Mouse (Mus musculus): ENCODE results near the gene Nfkbid. TPM values are rescaled to one million over a fixed set of nuclear protein-coding genes. Genes with fewer than 3 reads are reported as not detected.
A peak's percentile ranks its signal among the peaks of the same experiment; 100 is the strongest.

The Nfkbid gene
- polyA plus RNA-seq, 1 experiment from 2014 or later, result 2.6 TPM

GRCm38 (mm10) chr7:30402343-30402742, 19.2 kb upstream of the Nfkbid start:
- Histone ChIP-seq H3K36me3 (ENCODE audit: control insufficient read depth, insufficient read depth, low read length) (no peaks in the 10 kb centered on the region), H3K4me3 (ENCODE audit: low read length) (no peak overlapping the region), H3K27ac (ENCODE audit: low read length) (no peak overlapping the region), H3K27me3 (replicated peaks; ENCODE audit: control insufficient read depth, insufficient read depth, low read length) (no peaks in the 10 kb centered on the region), H3K4me1 (ENCODE audit: control insufficient read depth, insufficient read depth, low read length) (0 out of 2 replicates have a peak, but pooled peaks cover 2% of the 10 kb centered on the region), H3K9ac (ENCODE audit: low read depth, low read length) (no peak overlapping the region), H3K4me2 (ENCODE audit: low read depth, low read length) (no peak overlapping the region), H3K9me3 (ENCODE audit: control insufficient read depth, low read length) (no peaks in the 10 kb centered on the region)
- ATAC-seq, result no peak
- 72% methylated on average over 4 of the region's 4 CpGs for whole genome bisulfite sequencing

- H3K9me3 ChIP-seq (ENCODE audit: control insufficient read depth, low read length), result no peaks in the 10 kb centered on the region
- no peaks in the 10 kb centered on the region for H3K36me3 ChIP-seq (ENCODE audit: control insufficient read depth, insufficient read depth, low read length)
- no peak overlapping the region for H3K27ac ChIP-seq (ENCODE audit: low read length)
- no peak overlapping the region for H3K4me2 ChIP-seq (ENCODE audit: low read depth, low read length)
- H3K9ac ChIP-seq (ENCODE audit: low read depth, low read length), result no peak overlapping the region
- H3K4me1 ChIP-seq (ENCODE audit: control insufficient read depth, insufficient read depth, low read length), result no peaks in the 10 kb centered on the region
- no peak overlapping the region for H3K4me3 ChIP-seq (ENCODE audit: low read length)
- H3K27me3 ChIP-seq (replicated peaks; ENCODE audit: control insufficient read depth, insufficient read depth, low read length), result no peaks in the 10 kb centered on the region
- WGBS, result 81% methylated on average over 3 of the region's 3 CpGs
- ATAC-seq, result no peak
Measured at GRCm38 (mm10) chr7:30408639-30409038, 12.9 kb upstream of the Nfkbid start.

- Histone ChIP-seq H3K27me3 (replicated peaks; ENCODE audit: control insufficient read depth, insufficient read depth, low read length) (no peaks in the 10 kb centered on the region), H3K4me2 (ENCODE audit: low read depth, low read length) (no peak overlapping the region), H3K9ac (ENCODE audit: low read depth, low read length) (no peak overlapping the region), H3K36me3 (ENCODE audit: control insufficient read depth, insufficient read depth, low read length) (no peaks in the 10 kb centered on the region), H3K4me3 (ENCODE audit: low read length) (no peak overlapping the region), H3K9me3 (ENCODE audit: control insufficient read depth, low read length) (no peaks in the 10 kb centered on the region), H3K27ac (ENCODE audit: low read length) (no peak overlapping the region), H3K4me1 (ENCODE audit: control insufficient read depth, insufficient read depth, low read length) (no peaks in the 10 kb centered on the region)
- 48% methylated on average over 2 of the region's 2 CpGs for WGBS
- ATAC-seq, result no peak
Measured at GRCm38 (mm10) chr7:30409789-30410188, 11.7 kb upstream of the Nfkbid start.

- no peaks in the 10 kb centered on the region for H3K9me3 ChIP-seq (ENCODE audit: control insufficient read depth, low read length)
- no peak overlapping the region for H3K4me3 ChIP-seq (ENCODE audit: low read length)
- no peaks in the 10 kb centered on the region for H3K27me3 ChIP-seq (replicated peaks; ENCODE audit: control insufficient read depth, insufficient read depth, low read length)
- 82% methylated on average over 3 of the region's 3 CpGs for WGBS
- no peaks in the 10 kb centered on the region for H3K4me1 ChIP-seq (ENCODE audit: control insufficient read depth, insufficient read depth, low read length)
- no peaks in the 10 kb centered on the region for H3K36me3 ChIP-seq (ENCODE audit: control insufficient read depth, insufficient read depth, low read length)
- no peak overlapping the region for H3K9ac ChIP-seq (ENCODE audit: low read depth, low read length)
- ATAC-seq, result no peak
- H3K4me2 ChIP-seq (ENCODE audit: low read depth, low read length), result no peak overlapping the region
- no peak overlapping the region for H3K27ac ChIP-seq (ENCODE audit: low read length)
Measured at GRCm38 (mm10) chr7:30411023-30411422, 10.5 kb upstream of the Nfkbid start.

GRCm38 (mm10) chr7:30412735-30413147, 8.8 kb upstream of the Nfkbid start:
- Histone ChIP-seq H3K9me3 (ENCODE audit: control insufficient read depth, low read length) (no peaks in the 10 kb centered on the region), H3K9ac (ENCODE audit: low read depth, low read length) (no peak overlapping the region), H3K27me3 (replicated peaks; ENCODE audit: control insufficient read depth, insufficient read depth, low read length) (no peaks in the 10 kb centered on the region), H3K27ac (ENCODE audit: low read length) (no peak overlapping the region), H3K36me3 (ENCODE audit: control insufficient read depth, insufficient read depth, low read length) (no peaks in the 10 kb centered on the region), H3K4me3 (ENCODE audit: low read length) (no peak overlapping the region), H3K4me1 (ENCODE audit: control insufficient read depth, insufficient read depth, low read length) (no peaks in the 10 kb centered on the region), H3K4me2 (ENCODE audit: low read depth, low read length) (no peak overlapping the region)
- ATAC-seq, result no peak
- WGBS, result 59% methylated on average over 4 of the region's 4 CpGs

GRCm38 (mm10) chr7:30413596-30413995, 7.9 kb upstream of the Nfkbid start, which contains the start of gene Tyrobp:
Gene Tyrobp (plus strand): TSS chr7:30413760.
- H3K27me3 ChIP-seq (replicated peaks; ENCODE audit: control insufficient read depth, insufficient read depth, low read length), result no peaks in the 10 kb centered on the region
- no peak within 1 kb of the TSS for H3K27ac ChIP-seq (ENCODE audit: low read length)
- no peak within 1 kb of the TSS for H3K4me3 ChIP-seq (ENCODE audit: low read length)
- 0 out of 2 replicates have a peak within 1 kb of the TSS, but pooled peaks have one; percentile 21 for H3K9ac ChIP-seq (ENCODE audit: low read depth, low read length)
- WGBS, result 63% methylated on average over 5 of the region's 5 CpGs
- H3K36me3 ChIP-seq (ENCODE audit: control insufficient read depth, insufficient read depth, low read length), result no peaks in the 10 kb centered on the region
- no peak for ATAC-seq
- H3K4me1 ChIP-seq (ENCODE audit: control insufficient read depth, insufficient read depth, low read length), result no peaks in the 10 kb centered on the region
- no peaks in the 10 kb centered on the region for H3K9me3 ChIP-seq (ENCODE audit: control insufficient read depth, low read length)
- H3K4me2 ChIP-seq (ENCODE audit: low read depth, low read length), result no peak within 1 kb of the TSS

GRCm38 (mm10) chr7:30417856-30418255, 3.7 kb upstream of the Nfkbid start:
- Histone ChIP-seq H3K4me1 (ENCODE audit: control insufficient read depth, insufficient read depth, low read length) (peaks cover 7% of the 10 kb centered on the region; the same call in 1 of the 2 replicates), H3K27me3 (replicated peaks; ENCODE audit: control insufficient read depth, insufficient read depth, low read length) (no peaks in the 10 kb centered on the region), H3K36me3 (ENCODE audit: control insufficient read depth, insufficient read depth, low read length) (no peaks in the 10 kb centered on the region), H3K9ac (ENCODE audit: low read depth, low read length) (no peak overlapping the region), H3K9me3 (ENCODE audit: control insufficient read depth, low read length) (no peaks in the 10 kb centered on the region), H3K4me3 (ENCODE audit: low read length) (no peak overlapping the region), H3K27ac (ENCODE audit: low read length) (no peak overlapping the region), H3K4me2 (ENCODE audit: low read depth, low read length) (no peak overlapping the region)
- WGBS, result 63% methylated on average over 9 of the region's 9 CpGs
- no peak for ATAC-seq

GRCm38 (mm10) chr7:30419561-30420499, 1.7 kb upstream of the Nfkbid start, which contains the start of gene Hcst:
Gene Hcst (minus strand): TSS chr7:30419854.
- Histone ChIP-seq H3K4me1 (ENCODE audit: control insufficient read depth, insufficient read depth, low read length) (peaks cover 9% of the 10 kb centered on the region; the same call in 1 of the 2 replicates), H3K27ac (ENCODE audit: low read length) (no peak within 1 kb of the TSS), H3K4me2 (ENCODE audit: low read depth, low read length) (no peak within 1 kb of the TSS), H3K4me3 (ENCODE audit: low read length) (no peak within 1 kb of the TSS), H3K27me3 (replicated peaks; ENCODE audit: control insufficient read depth, insufficient read depth, low read length) (no peaks in the 10 kb centered on the region), H3K9me3 (ENCODE audit: control insufficient read depth, low read length) (no peaks in the 10 kb centered on the region), H3K9ac (ENCODE audit: low read depth, low read length) (no peak within 1 kb of the TSS), H3K36me3 (ENCODE audit: control insufficient read depth, insufficient read depth, low read length) (no peaks in the 10 kb centered on the region)
- no peak for ATAC-seq
- 64% methylated on average over 10 of the region's 10 CpGs for WGBS

GRCm38 (mm10) chr7:30420673-30421072, 859 bp upstream of the Nfkbid start:
- WGBS, result 76% methylated on average over 3 of the region's 3 CpGs
- no peak overlapping the region for H3K9ac ChIP-seq (ENCODE audit: low read depth, low read length)
- peaks cover 1% of the 10 kb centered on the region; the same call in 1 of the 2 replicates for H3K36me3 ChIP-seq (ENCODE audit: control insufficient read depth, insufficient read depth, low read length)
- H3K9me3 ChIP-seq (ENCODE audit: control insufficient read depth, low read length), result no peaks in the 10 kb centered on the region
- no peak overlapping the region for H3K4me2 ChIP-seq (ENCODE audit: low read depth, low read length)
- no peak overlapping the region for H3K27ac ChIP-seq (ENCODE audit: low read length)
- no peaks in the 10 kb centered on the region for H3K27me3 ChIP-seq (replicated peaks; ENCODE audit: control insufficient read depth, insufficient read depth, low read length)
- H3K4me3 ChIP-seq (ENCODE audit: low read length), result no peak overlapping the region
- ATAC-seq, result no peak
- peaks cover 9% of the 10 kb centered on the region; the same call in 1 of the 2 replicates for H3K4me1 ChIP-seq (ENCODE audit: control insufficient read depth, insufficient read depth, low read length)
